35 mouse cellular contexts compared by ENCODE assay signal in genomic region chr12:81173011-81173410, GRCm38 (mm10).
"Had no signal": no experiment of that assay in that cellular context is flagged by ENCODE, and none has a peak within 500 bp of the region (broad histone marks: within the 10 kb centered on the region; RNA-seq: fewer than 3 reads in every experiment).

No protein-coding gene starts in this region.

- DNase-seq: heart, postnatal 10 days; heart, postnatal 14 days; heart, postnatal 36 days; heart, postnatal 4 days; kidney, adult 11 months; kidney, adult 18-20 months; kidney, adult 2 months; kidney, adult 8-10 months; kidney, adult 9 months; kidney, postnatal 10 days; kidney, postnatal 14 days; kidney, postnatal 25 days; kidney, postnatal 36 days; kidney, postnatal 4 days; layer of hippocampus, adult 9-11 months; layer of hippocampus, postnatal 36 days had no signal

- H3K27ac ChIP-seq: heart, embryonic 13.5 days; heart, embryonic 15.5 days; hindbrain, embryonic 10.5 days; hindbrain, embryonic 12.5 days; hindbrain, embryonic 13.5 days; hindbrain, embryonic 14.5 days; hindbrain, embryonic 15.5 days; hindbrain, postnatal 0 days; intestine, embryonic 15.5 days; kidney, embryonic 15.5 days; kidney, postnatal 0 days; layer of hippocampus, adult 2 months; left cerebral cortex, adult 2 months had no signal

- H3K27me3 ChIP-seq: heart, embryonic 12.5 days; heart, embryonic 13.5 days; heart, embryonic 15.5 days; hindbrain, embryonic 12.5 days; hindbrain, embryonic 13.5 days; hindbrain, embryonic 15.5 days; intestine, embryonic 15.5 days had no signal

- H3K4me2 ChIP-seq: heart, embryonic 11.5 days; heart, embryonic 12.5 days; heart, embryonic 13.5 days; heart, embryonic 15.5 days; hindbrain, embryonic 12.5 days; hindbrain, embryonic 13.5 days; hindbrain, embryonic 14.5 days; hindbrain, embryonic 15.5 days; intestine, embryonic 15.5 days; kidney, embryonic 15.5 days had no signal

- H3K4me3 ChIP-seq: heart, embryonic 12.5 days; heart, embryonic 13.5 days; heart, embryonic 15.5 days; hindbrain, embryonic 10.5 days; hindbrain, embryonic 12.5 days; hindbrain, embryonic 13.5 days; hindbrain, embryonic 15.5 days; intestine, embryonic 15.5 days; kidney, embryonic 15.5 days; layer of hippocampus, adult 2 months; left cerebral cortex, adult 2 months had no signal

- ATAC-seq: hindbrain, embryonic 16.5 days; hindbrain, postnatal 0 days; inflammation-experienced regulatory T-cells, adult 6 months; intestine, embryonic 15.5 days; intestine, embryonic 16.5 days; intestine, postnatal 0 days had no signal

- H3K9me3 ChIP-seq: heart, embryonic 12.5 days; heart, embryonic 13.5 days; heart, embryonic 15.5 days; hindbrain, embryonic 10.5 days; hindbrain, embryonic 12.5 days; hindbrain, embryonic 13.5 days; hindbrain, embryonic 15.5 days; intestine, embryonic 15.5 days; kidney, embryonic 15.5 days had no signal

- H3K9ac ChIP-seq: heart, embryonic 12.5 days; heart, embryonic 13.5 days; heart, embryonic 15.5 days; hindbrain, embryonic 12.5 days; hindbrain, embryonic 13.5 days; hindbrain, embryonic 14.5 days; hindbrain, embryonic 15.5 days; intestine, embryonic 15.5 days; kidney, embryonic 15.5 days had no signal

- H3K4me1 ChIP-seq: heart, embryonic 12.5 days; heart, embryonic 13.5 days; heart, embryonic 15.5 days; hindbrain, embryonic 15.5 days; intestine, embryonic 15.5 days had no signal

- H3K36me3 ChIP-seq: heart, embryonic 12.5 days; heart, embryonic 13.5 days; heart, embryonic 15.5 days; hindbrain, embryonic 13.5 days; hindbrain, embryonic 15.5 days; intestine, embryonic 15.5 days; kidney, embryonic 15.5 days had no signal
